Mouse (Mus musculus): ENCODE measurements around the gene Gjb4. TPM values are rescaled to one million over a fixed set of nuclear protein-coding genes. Genes with fewer than 3 reads are reported as not detected.
A peak's percentile ranks its signal among the peaks of the same experiment; 100 is the strongest.

Gjb4 gene
- total and polyA plus RNA-seq, 2 experiments from 2014 or later = not detected

GRCm38 (mm10) chr4:127313861-127314260 is 40.0 kb downstream of the Gjb4 start, which contains the start of gene Gja4:
Gene Gja4 (minus strand): TSS chr4:127314039.
- ATAC-seq = peak; percentile 92
- H3K9me3 ChIP-seq (ENCODE audit: low read length) = no peaks in the 10 kb centered on the region

GRCm38 (mm10) chr4:127312349-127312748 is 41.5 kb downstream of the Gjb4 start:
- Histone ChIP-seq H3K4me3 (ENCODE audit: low read depth, low read length) (no peak overlapping the region), H3K27me3 (ENCODE audit: insufficient read depth, low read length) (no peaks in the 10 kb centered on the region), H3K9me3 (ENCODE audit: low read length) (no peaks in the 10 kb centered on the region), H3K36me3 (ENCODE audit: insufficient read depth) (no peaks in the 10 kb centered on the region), H3K9ac (no peak overlapping the region), H3K27ac (ENCODE audit: low read depth, low read length) (no peak overlapping the region), H3K4me2 (ENCODE audit: low read depth) (no peak overlapping the region), H3K4me1 (ENCODE audit: insufficient read depth) (no peaks in the 10 kb centered on the region)
- ATAC-seq = no peak
- 72% methylated on average over 24 of the region's 24 CpGs for WGBS
- TF ChIP-seq CTCF (IDR thresholded peaks at IDR 0.05; ENCODE audit: low read depth) = no peak
- DNase-seq = no peak

More at GRCm38 (mm10) chr4:127313861-127314260, 40.0 kb downstream of the Gjb4 start, which contains the start of gene Gja4:
- no peak within 1 kb of the TSS for H3K27ac ChIP-seq (ENCODE audit: low read depth, low read length)
- TF ChIP-seq CTCF (IDR thresholded peaks at IDR 0.05; ENCODE audit: low read depth) = peak; percentile 67
- WGBS = under 1% methylated on average over 24 of the region's 25 CpGs
- H3K27me3 ChIP-seq (ENCODE audit: insufficient read depth, low read length) = no peaks in the 10 kb centered on the region
- peak within 1 kb of the TSS; percentile 93 for H3K4me2 ChIP-seq (ENCODE audit: low read depth)
- DNase-seq = peak; percentile 81
- peak within 1 kb of the TSS; percentile 57 for H3K4me3 ChIP-seq (ENCODE audit: low read depth, low read length)
- no peaks in the 10 kb centered on the region for H3K4me1 ChIP-seq (ENCODE audit: insufficient read depth)
- H3K9ac ChIP-seq = peak within 1 kb of the TSS; percentile 70
- H3K36me3 ChIP-seq (ENCODE audit: insufficient read depth) = no peaks in the 10 kb centered on the region

DNA sequence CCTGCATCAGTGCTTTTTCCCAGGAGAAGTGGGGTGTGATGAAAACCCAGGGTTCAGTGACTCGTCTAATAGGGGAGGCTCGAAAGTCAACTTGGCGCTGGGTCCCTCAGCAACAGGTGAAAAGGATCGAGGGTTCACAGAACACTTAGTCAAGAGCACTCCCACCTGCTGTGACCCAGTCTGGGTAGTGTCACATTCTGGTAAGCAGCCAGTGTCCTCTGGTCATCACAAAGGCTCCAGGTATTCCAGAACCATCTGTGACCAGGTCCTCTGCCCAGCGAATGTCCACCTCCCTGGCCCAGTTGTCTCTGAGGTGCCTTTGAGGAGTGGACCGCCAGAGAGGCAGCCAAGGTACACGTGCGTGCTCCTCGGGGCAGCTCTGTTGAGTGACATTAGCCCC is 42.3 kb downstream of the Gjb4 start:
- Histone ChIP-seq H3K36me3 (ENCODE audit: insufficient read depth) (no peaks in the 10 kb centered on the region), H3K27ac (ENCODE audit: low read depth, low read length) (no peak overlapping the region), H3K4me2 (ENCODE audit: low read depth) (no peak overlapping the region), H3K4me1 (ENCODE audit: insufficient read depth) (no peaks in the 10 kb centered on the region), H3K9ac (no peak overlapping the region), H3K9me3 (ENCODE audit: low read length) (no peaks in the 10 kb centered on the region), H3K4me3 (ENCODE audit: low read depth, low read length) (no peak overlapping the region), H3K27me3 (ENCODE audit: insufficient read depth, low read length) (no peaks in the 10 kb centered on the region)
- TF ChIP-seq CTCF (IDR thresholded peaks at IDR 0.05; ENCODE audit: low read depth) = no peak
- ATAC-seq = no peak
- DNase-seq = no peak
- WGBS = 59% methylated on average over 9 of the region's 9 CpGs

GRCm38 (mm10) chr4:127306915-127307314 is 47.0 kb downstream of the Gjb4 start:
- Histone ChIP-seq H3K9ac (no peak overlapping the region), H3K4me3 (ENCODE audit: low read depth, low read length) (no peak overlapping the region), H3K4me1 (ENCODE audit: insufficient read depth) (no peaks in the 10 kb centered on the region), H3K27ac (ENCODE audit: low read depth, low read length) (no peak overlapping the region), H3K36me3 (ENCODE audit: insufficient read depth) (no peaks in the 10 kb centered on the region), H3K27me3 (ENCODE audit: insufficient read depth, low read length) (no peaks in the 10 kb centered on the region), H3K9me3 (ENCODE audit: low read length) (no peaks in the 10 kb centered on the region), H3K4me2 (ENCODE audit: low read depth) (no peak overlapping the region)
- DNase-seq (no peak), ATAC-seq (no peak)
- no peak for TF ChIP-seq CTCF (IDR thresholded peaks at IDR 0.05; ENCODE audit: low read depth)
- 63% methylated on average over 2 of the region's 2 CpGs for WGBS

DNA sequence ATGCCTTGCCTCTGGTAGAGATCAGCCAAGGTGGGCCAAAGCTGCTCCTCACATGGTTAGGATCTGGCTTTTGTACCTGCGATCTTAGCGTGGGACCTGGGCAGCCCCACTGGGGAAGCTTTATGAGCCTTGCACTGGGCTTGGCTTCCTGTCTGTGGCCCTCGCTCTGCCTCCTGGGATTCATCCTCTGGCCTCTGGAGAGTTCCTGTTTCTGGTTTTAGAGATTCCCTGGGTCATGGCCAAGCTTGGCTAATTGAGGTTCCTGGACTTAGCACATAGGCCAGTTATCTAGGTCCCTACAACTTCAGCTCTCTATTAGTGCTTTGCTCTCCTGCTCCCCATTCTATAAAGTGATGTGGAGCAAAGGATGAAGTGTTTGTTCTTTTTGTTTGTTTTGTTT is 50.1 kb downstream of the Gjb4 start:
- ATAC-seq = no peak
- DNase-seq = no peak
- no peak overlapping the region for H3K4me3 ChIP-seq (ENCODE audit: low read depth, low read length)
- no peaks in the 10 kb centered on the region for H3K36me3 ChIP-seq (ENCODE audit: insufficient read depth)
- no peaks in the 10 kb centered on the region for H3K9me3 ChIP-seq (ENCODE audit: low read length)
- no peak overlapping the region for H3K4me2 ChIP-seq (ENCODE audit: low read depth)
- H3K4me1 ChIP-seq (ENCODE audit: insufficient read depth) = no peaks in the 10 kb centered on the region
- no peak overlapping the region for H3K27ac ChIP-seq (ENCODE audit: low read depth, low read length)
- no peaks in the 10 kb centered on the region for H3K27me3 ChIP-seq (ENCODE audit: insufficient read depth, low read length)
- no peak for TF ChIP-seq CTCF (IDR thresholded peaks at IDR 0.05; ENCODE audit: low read depth)
- 88% methylated on average over 3 of the region's 3 CpGs for WGBS
- H3K9ac ChIP-seq = no peak overlapping the region

Other genes with a start within 250 kb of the Gjb4 start
- gene Tmem35b, start 230.4 kb downstream of the Gjb4 start, total RNA-seq (2014; rRNA removed) = 6.0 and 7.8 TPM in 2 replicates
- 9.5 and 10.8 TPM in 2 replicates for gene Tmem35b, start 230.4 kb downstream of the Gjb4 start, polyA plus RNA-seq (2015; fragmentation: Nextera tagmentation; extraction: Ambion mirVana)
- gene Dlgap3, start 184.9 kb downstream of the Gjb4 start, total RNA-seq (2014; rRNA removed) = 66.9 and 85.5 TPM in 2 replicates
- gene Dlgap3, start 184.9 kb downstream of the Gjb4 start, polyA plus RNA-seq (2015; fragmentation: Nextera tagmentation; extraction: Ambion mirVana) = 23.1 and 28.0 TPM in 2 replicates
- 30.2 and 43.8 TPM in 2 replicates for gene Smim12, start 110.3 kb downstream of the Gjb4 start, total RNA-seq (2014; rRNA removed)
- 61.4 and 64.8 TPM in 2 replicates for gene Smim12, start 110.3 kb downstream of the Gjb4 start, polyA plus RNA-seq (2015; fragmentation: Nextera tagmentation; extraction: Ambion mirVana)
- 13.3 and 20.5 TPM in 2 replicates for gene Gja4, start 40.0 kb downstream of the Gjb4 start, total RNA-seq (2014; rRNA removed)
- 15.3 and 15.7 TPM in 2 replicates for gene Gja4, start 40.0 kb downstream of the Gjb4 start, polyA plus RNA-seq (2015; fragmentation: Nextera tagmentation; extraction: Ambion mirVana)
- gene Gjb3, start 23.2 kb downstream of the Gjb4 start, total RNA-seq (2014; rRNA removed) = 1.2 TPM in 1 of 2 replicates, not detected in the other
- gene Gjb3, start 23.2 kb downstream of the Gjb4 start, polyA plus RNA-seq (2015; fragmentation: Nextera tagmentation; extraction: Ambion mirVana) = 0.20 and 0.30 TPM in 2 replicates
- 0.10 TPM in 1 of 2 replicates, not detected in the other for gene Gjb5, start 4.1 kb upstream of the Gjb4 start, total RNA-seq (2014; rRNA removed)
- 0.11 TPM in 1 of 2 replicates, not detected in the other for gene Gjb5, start 4.1 kb upstream of the Gjb4 start, polyA plus RNA-seq (2015; fragmentation: Nextera tagmentation; extraction: Ambion mirVana)